Mouse (Mus musculus) retina, embryonic 14.5 days (tissue): ENCODE measurements around the gene Cxcl13.

Source experiments
- DNase-seq: peaks from one replicate; pipeline ENCODE4 v3.0.0-alpha.2; 2015; ENCODE audit warnings: low spot score

Gene Cxcl13

GRCm38 (mm10) chr5:95991339-95992292 lies 34.9 kb downstream of the Cxcl13 start:
- DNase-seq = peak; percentile 37

GRCm38 (mm10) chr5:95997276-95997675 lies 40.5 kb downstream of the Cxcl13 start:
- DNase-seq = no peak

- DNase-seq = no peak
Observed at GRCm38 (mm10) chr5:96003348-96003747, 46.6 kb downstream of the Cxcl13 start.

GRCm38 (mm10) chr5:96008274-96008842 lies 51.6 kb downstream of the Cxcl13 start:
- DNase-seq = no peak

GRCm38 (mm10) chr5:96009076-96009475 lies 52.3 kb downstream of the Cxcl13 start:
- no peak for DNase-seq
